Mouse (Mus musculus): ENCODE data around the gene Fyb2. TPM values are rescaled to one million over a fixed set of nuclear protein-coding genes. Genes with fewer than 3 reads are reported as not detected.

Gene Fyb2
- total RNA-seq, 2 experiments from 2014 or later: 1.5 to 1.6 TPM

DNA sequence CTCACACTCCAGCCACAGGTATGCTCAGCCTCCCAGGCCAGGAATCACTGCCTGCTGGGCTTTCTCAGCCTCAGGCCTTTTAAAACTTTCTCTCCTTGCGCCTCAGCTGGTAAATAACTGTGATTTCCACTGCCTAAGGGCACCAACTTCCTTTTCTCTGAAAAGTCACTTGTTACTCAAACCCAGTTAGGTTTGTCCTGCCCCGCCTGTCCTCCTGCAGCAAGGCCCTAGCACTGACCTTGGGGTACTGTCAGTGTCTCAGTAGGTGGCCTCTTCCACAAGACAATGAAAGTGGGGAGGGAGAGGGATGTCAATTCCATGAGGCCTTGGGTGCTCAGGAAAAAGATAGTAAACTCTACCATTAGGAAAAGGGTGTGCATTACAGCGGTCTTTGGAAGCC, 22.2 kb downstream of the Fyb2 start:
- intact Hi-C loops (cut with DNase I): no loop called here

DNA sequence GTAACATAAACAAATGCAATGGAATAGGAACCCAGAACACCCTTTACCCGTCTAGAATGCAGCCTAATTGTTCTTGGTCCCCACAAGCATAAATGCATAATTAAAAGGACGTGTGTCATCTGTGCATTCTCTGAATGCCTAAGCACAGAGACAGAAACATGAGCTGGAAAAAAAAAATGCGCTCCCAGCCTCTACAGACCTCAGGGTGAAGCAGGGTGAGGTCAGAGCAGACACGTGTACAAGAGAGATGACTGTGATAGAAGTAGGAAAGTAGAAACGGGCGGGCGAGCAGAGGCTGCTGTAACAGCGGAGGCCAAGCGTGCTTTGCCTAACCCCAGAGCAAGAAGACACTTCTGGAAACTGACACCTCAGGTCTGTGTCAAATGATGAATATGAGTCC, 22.8 kb downstream of the Fyb2 start:
- DNase-seq (ENCODE audit: low spot score in 2 of 2): no peak
- intact Hi-C loops (cut with DNase I): no loop called here

More for the DNA sequence above, 22.2 kb downstream of the Fyb2 start:
- DNase-seq (ENCODE audit: low spot score in 2 of 2): no peak

DNA sequence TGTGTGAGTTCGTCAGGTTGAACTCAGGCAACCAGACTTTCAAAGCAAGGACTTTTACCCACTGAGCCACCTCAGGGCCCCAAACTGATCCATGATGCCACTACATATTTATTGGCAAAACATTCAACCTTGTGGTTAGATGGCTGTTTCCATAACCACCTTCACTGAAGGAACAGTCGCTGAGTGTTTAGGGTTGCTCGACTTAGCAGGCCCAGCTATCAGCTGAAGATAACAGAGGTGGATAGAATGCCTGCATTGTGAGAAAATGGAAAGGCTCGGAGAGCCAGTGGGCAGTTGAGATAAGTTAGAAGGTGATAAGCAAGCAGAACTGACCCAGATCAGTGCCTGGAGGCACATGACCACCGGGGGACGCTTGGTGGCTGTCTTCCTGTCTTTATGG, 26.3 kb downstream of the Fyb2 start:
- DNase-seq (ENCODE audit: low spot score in 2 of 2): no peak
- intact Hi-C loops (cut with DNase I): no loop called here

DNA sequence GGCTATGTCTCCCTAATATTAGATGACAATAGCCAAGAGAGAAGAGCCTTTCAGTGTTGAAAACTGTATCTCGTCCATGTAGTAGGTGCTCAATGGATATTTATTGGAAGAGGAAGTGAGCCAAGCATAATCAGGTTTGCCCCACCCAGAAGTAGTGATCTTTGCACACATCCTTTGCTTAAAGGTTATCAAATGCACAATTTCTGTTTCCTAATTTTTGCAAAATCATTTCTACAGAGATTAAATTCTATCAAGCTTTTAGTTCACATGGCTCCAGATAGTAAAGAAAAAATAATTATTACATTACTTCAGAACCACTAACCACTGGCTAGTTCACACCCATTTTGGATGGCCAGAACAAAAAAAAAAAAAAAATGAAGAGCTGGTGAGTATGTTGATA, 28.6 kb downstream of the Fyb2 start:
- DNase-seq (ENCODE audit: low spot score in 2 of 2): no peak
- intact Hi-C loops (cut with DNase I): no loop called here

DNA sequence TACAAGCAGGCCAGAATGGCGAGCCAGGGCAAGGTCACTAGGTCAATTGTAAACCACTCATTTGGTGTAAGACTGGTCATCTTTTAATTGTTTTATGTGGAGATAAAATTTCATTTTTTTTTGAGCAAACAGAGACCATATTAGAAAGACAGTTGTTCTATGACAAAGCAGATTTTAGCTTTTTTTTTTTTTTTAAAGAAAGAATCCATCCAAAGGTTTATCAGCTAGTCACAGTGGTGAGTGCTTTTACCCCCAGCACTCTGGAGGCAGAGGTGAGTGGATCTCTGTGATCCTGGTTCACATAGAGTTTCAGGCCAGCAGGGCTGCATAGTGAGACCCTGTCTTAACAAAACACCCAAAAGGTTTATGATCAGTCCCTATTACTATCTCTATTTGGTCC, 31.2 kb downstream of the Fyb2 start:
- DNase-seq (ENCODE audit: low spot score in 2 of 2): no peak
- intact Hi-C loops (cut with DNase I): no loop called here

DNA sequence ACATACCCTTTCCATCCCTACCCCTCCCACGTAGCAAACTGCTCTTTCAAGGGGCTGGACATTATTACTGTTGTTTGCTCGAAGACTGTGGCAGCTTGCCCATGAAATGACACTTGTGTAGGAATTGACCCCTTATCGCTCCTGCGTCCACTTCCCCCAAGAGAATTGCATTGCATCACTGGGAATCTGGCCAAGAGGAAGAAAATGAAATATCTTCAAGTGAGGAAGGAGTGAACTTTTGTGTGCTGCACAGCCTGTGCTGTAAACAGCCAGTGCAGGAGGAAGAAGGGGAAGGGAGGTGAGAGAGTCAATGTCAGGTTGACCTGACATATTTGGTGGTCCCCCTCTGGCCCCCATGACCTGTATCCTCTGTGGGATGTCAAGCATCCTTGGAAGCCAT, 35.6 kb downstream of the Fyb2 start:
- intact Hi-C loops (cut with DNase I): no loop called here
- no peak for DNase-seq (ENCODE audit: low spot score in 2 of 2)

DNA sequence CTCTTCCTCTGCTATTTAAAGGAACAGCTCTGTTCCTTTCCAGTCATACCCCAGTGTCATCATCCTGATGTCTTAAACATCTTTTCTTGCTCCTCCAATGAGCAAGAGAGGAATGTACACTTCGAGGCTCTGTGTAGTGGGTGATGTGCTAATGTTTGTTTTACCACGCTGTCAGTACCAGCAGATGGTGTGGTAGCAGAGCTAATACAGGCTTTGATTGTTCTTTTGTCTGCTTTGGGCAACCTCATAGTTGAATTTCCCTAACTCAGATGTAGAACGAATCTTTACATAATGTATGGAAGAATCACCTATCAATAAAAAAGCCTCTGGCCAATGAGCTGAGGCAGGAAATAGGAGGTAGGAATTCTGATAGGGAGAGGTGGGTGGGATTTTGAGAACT, 36.0 kb downstream of the Fyb2 start:
- peak; percentile 25 to 49 for DNase-seq (ENCODE audit: low spot score in 2 of 2)

DNA sequence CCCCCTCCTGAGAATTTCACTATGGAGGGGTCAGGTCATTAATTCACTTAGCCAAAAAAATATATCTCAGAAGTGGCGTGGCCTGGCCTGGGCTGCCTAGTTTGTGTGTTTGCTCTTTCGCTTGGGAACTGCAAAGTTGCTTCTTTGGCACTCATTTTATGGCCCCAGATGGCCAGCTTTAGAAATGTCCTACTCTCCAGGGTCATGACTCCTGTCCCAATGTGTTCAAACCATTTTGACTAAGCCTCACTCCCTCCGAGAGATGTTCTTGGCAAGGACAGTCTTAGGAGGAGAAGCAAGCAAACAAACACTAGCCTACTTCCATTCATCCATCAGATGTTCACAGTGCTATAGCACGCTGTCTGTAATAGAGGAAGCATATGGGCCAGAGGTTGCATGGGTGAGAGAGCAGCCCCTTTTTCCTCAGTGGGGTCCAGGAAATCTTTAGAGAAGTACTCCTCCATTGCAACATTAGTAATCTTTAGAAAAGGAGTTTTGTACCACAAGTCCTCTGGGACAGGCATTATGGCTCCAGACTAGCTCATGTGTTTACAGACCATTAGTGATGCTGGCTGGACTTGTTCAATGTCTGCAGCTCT, 38.1 kb downstream of the Fyb2 start:
- intact Hi-C loops (cut with DNase I): no loop called here
- no peak for DNase-seq (ENCODE audit: low spot score in 2 of 2)

More for the DNA sequence above, 36.0 kb downstream of the Fyb2 start:
- intact Hi-C loops (cut with DNase I): no loop called here

DNA sequence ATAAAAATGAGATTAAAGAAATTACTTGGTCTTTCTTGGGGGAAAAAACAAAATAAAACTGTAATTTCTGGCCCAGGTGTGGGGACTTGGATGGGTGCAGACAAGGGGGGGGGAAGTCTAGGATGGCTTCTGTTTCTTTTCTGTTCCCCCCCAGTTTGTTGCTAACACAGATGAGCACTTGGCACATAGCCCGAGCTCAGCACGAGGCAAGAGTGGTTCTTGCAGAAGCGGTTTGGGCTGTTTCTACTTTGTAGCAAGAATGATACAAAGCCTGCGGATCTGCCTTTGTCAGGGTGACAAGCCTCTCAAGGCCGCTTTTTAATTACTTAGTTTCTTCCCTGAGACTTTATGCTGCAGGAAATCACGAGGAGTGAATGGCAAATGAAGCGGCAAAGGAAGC, 43.4 kb downstream of the Fyb2 start:
- no peak for DNase-seq (ENCODE audit: low spot score in 2 of 2)
- intact Hi-C loops (cut with DNase I): no loop called here

DNA sequence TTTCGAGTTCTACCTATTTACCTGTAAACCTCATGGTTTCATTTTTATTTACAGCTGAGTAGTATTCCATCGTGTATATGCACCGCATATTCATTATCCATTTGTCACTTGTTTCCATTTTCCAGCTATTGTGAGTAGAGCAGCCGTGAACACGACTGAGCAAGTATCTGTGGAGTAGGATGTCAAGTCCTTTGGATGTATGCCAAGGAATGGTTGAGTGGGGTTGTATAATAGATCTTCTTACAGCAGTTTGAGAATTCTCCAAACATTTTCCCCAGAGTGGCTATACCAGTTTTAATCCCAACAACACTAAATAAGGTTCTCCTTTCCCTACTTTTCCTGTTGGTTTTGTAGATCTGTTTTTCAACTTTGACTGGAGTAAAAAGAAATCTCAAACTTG, 48.2 kb downstream of the Fyb2 start:
- DNase-seq (ENCODE audit: low spot score in 2 of 2): no peak
- intact Hi-C loops (cut with DNase I): no loop called here

DNA sequence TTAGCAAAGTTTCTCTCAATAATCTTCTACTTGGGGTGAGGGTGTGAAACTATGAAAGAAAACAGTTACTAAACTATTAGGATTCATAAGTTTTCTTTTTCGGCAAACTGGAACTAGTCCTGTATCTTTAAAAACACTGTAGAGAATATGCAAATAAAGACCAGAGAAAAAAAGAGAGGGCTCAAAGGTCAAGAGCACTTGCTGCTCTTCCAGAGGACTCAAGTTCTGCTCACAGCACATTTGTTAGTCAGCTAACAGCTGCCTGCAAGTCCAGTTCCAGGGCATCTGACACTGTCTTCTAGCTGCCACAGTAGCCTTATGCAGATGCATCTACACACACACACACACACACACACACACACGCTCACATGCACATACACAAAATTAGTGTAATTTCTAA, 59.4 kb downstream of the Fyb2 start:
- intact Hi-C loops (cut with DNase I): no loop called here

DNA sequence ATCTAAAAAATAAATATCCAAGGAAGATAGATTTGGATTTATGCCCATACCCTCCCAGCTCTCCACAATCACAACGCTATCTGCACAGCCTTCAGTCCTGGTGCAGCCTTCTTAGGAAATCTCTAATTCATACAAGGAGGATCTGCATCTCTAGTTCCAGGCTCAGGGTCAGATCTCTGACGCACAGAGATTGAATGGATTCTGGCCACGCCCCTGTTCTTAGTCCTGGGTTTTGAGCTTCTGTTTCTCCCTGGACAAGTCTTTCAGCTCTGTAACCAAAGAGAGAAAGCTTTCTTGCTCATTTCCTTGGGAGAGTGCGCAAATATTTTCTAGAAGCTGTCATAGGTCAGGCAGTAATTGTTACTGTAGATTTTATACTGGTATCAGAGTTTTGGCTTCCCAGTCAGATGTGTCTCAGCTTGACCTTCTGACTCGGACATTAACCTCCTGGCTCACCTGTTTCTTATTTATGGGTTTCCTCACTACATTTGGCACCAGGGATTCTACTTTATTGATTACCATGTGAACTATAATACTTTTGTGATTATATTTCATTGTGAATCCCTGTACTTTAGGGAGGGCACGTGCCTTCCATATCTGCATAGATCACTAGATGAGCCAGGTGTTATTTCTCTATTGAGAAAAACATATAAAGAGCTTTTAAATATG, 62.0 kb downstream of the Fyb2 start:
- intact Hi-C loops (cut with DNase I): no loop called here
- no peak for DNase-seq (ENCODE audit: low spot score in 2 of 2)

More for the DNA sequence above, 59.4 kb downstream of the Fyb2 start:
- DNase-seq (ENCODE audit: low spot score in 2 of 2): no peak

DNA sequence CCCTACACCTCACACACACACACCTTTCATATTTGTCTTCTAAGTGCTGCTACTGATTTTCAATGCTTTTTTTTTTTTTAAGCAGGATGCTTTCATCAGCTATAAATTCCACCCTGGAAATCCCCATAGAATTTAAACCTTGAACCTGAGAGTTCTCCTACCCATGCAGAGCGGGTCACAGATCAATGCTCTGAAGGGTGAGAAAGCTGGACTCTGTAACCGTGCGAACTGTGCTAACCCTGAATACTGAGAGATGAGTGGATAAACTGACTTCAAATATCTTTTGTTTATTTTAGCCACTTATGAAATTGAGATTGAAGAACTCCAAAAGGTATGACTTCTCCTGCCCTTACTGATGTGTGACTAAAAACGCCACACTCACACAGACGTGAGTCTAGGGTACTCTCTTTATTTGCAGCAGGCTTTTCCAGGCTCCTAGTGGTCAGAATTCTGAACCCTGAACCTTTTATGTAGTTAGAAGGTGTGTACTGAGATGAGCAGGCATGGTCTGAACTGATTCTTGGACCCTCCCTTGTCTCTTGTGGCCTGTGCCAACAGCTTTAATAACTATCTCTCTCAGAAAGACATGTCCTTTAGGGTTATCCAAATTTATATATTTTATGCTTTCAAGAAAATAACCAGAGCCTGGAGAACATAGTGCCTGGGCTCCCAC, 72.8 kb downstream of the Fyb2 start:
- intact Hi-C loops (cut with DNase I): no loop called here
- no peak for DNase-seq (ENCODE audit: low spot score in 2 of 2)

DNA sequence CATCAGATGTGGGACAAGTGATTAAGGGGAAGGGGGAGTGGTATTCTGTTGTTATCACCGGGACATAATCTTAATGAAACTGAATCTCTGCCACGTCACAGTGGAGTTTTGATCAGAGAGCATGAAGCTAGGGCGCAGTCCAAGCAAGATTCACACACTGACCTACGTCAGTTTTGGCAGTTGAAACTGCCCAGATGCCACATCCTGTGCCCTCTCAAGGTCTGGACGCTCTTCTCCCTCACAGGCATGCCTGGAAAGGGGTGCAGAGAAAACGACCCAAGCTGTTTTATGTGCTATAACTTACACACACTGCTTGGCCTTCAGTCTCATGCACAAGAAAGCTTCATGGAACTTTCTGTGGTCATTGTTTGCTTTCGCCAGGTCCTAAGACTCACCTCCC, 74.4 kb downstream of the Fyb2 start:
- DNase-seq (ENCODE audit: low spot score in 2 of 2): no peak
- intact Hi-C loops (cut with DNase I): no loop called here

DNA sequence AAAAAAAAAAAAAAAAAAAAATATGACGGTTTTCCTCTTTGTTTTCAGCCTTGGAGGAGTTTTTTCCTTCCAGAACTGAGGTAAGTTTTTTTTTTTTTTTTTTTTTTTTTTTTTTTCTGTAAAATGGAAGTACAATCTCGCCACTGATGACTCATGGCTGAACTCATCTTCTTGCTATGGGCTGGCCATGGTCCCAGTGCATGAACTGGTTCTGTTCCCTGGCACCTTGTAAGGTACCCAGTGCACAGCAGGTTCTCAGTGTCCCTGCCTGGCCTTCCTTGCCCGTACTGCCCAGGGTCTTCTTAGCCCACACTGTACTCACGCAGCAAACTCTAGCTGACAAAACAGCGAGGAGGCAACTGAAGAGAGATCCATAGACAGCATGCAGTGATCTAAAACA, 74.8 kb downstream of the Fyb2 start:
- no peak for DNase-seq (ENCODE audit: low spot score in 2 of 2)
- intact Hi-C loops (cut with DNase I): no loop called here

DNA sequence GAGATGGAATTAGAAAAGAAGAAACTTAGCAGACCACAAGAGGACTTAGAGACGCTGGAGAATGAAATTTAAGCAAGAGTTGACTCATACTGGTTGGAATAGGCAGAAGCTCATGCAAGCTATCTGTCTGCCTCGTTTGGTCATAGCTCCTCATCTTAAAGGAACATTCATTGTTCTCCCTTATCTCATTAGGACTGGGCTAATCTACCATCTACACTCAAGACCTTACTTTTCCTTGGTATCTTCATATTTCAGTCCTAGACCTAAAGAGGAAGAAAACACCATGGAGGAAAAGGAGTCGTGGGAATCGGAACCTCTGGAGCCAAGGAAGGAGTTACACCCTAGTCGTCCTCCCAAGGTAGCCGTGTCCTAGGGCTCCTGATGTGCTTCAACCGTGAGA, 75.5 kb downstream of the Fyb2 start:
- intact Hi-C loops (cut with DNase I): no loop called here

DNA sequence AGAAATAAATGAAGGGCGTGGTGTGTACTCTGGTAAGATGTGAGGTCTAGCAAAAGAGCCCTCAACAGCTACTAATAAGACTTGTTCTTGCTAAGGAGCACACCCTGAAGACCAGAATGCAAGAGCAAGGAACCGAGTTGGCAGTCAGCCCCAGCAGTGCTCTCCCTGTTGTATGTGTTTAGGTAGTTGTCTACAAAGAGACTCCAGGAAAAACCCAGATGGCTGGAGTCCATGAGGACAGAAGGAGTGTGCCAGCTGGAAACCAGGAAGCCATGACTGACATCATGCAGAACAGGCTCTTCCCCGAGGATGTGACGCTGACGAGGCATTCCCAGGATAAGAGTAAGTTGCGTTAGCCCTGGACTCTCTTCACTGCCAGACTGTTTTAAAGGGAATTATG, 76.8 kb downstream of the Fyb2 start:
- peak in 1 of 2 experiments; percentile 60 for DNase-seq (ENCODE audit: low spot score in 2 of 2)
- intact Hi-C loops (cut with DNase I): no loop called here

More for the DNA sequence above, 75.5 kb downstream of the Fyb2 start:
- DNase-seq (ENCODE audit: low spot score in 2 of 2): no peak

DNA sequence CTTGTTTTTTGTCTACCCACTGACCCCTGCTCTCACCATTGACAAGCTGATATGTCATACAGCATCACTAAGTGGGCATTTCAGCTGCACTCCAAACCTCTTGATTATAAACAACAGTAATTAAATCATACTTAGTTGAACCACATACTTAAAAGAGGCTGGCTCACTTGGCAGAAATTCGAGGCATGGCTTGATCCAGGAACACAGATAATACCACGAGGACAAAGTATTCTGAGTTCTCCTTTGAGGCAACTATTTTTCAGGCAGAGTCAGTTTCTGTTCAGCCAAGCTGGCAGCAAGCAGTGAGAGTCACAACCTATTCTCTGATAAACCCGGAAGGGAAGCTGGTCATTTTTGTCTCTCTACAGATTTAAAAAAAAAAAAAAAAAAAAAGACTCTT, 77.4 kb downstream of the Fyb2 start:
- intact Hi-C loops (cut with DNase I): no loop called here
- no peak for DNase-seq (ENCODE audit: low spot score in 2 of 2)

DNA sequence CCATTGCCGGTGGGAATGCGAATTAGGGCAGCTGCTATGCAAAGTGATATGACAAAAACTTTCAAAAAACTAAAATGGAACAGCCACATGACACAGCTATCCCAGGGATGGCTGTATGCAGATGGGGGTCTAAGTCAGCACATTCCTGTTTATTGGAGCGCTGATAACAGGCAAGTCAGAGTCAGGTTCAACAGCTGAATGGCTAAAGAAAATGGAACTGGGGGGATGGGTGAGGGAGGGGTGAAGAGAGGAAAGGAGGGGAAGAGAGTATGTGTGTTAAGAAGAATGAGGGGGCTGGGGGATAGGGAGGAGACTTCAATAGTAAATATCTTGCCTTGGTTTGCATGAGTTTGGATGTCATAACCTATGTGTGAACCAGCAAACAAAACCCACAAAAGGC, 79.0 kb downstream of the Fyb2 start:
- intact Hi-C loops (cut with DNase I): no loop called here
- no peak for DNase-seq (ENCODE audit: low spot score in 2 of 2)

DNA sequence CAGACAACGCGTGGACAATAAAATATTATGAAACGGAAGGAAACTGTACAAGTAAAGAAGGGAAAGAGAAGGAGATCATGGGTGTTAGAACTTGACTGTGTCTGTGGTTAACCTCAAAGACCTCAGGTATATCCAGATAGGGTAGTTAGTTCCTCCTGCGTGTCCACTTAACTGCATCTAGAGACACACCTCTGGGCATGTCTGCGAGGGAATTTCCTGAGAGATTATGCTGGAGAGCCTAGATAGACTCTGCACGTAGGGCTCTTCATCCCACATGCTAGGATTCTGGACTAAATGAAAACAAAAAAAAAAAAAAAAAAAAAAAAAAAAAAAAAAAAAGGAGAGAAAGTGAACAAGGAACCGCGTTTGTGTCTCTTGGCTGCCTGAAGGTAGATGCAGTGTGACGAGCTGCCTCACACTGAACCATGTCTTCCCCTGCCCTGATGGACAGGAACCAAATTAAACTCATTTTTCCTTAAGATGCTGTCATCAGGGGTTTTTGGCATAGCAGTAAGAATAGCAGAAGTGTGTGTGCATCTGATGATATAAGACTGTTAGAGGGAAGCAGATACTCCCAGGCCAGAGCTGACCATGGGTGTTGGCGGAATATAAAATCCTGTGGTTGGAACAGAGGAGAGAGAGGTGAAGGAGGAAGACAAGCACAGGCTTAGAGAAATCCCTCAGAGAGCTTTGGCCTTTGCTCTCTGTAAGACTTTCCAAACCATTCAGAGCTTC, 80.1 kb downstream of the Fyb2 start:
- intact Hi-C loops (cut with DNase I): no loop called here
- DNase-seq (ENCODE audit: low spot score in 2 of 2): no peak

DNA sequence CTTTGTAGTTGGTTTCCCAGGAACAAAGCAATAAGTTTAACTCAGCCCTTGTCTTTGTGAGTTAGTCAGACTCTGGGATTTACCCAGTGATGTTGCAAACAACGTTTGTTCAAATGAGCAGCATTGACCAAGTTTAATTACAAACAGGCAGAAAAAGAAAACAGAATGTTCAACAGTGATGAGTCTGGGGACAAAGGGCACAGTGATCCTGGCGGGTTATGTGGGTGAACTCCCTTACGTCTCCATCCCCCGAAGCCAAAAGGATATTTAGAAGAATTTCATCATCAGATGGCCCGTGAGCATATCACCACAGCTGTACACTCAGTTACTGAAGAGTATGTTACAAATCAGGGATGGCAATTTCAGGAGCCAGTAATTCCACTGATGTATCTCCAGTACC, 86.4 kb downstream of the Fyb2 start:
- no peak for DNase-seq (ENCODE audit: low spot score in 2 of 2)
- intact Hi-C loops (cut with DNase I): loop anchor here (2.0 kb wide), 1 partner anchor 89 kb away; no protein-coding TSS in a partner anchor
